Mouse (Mus musculus): ENCODE measurements around the gene Fahd1.

DNA sequence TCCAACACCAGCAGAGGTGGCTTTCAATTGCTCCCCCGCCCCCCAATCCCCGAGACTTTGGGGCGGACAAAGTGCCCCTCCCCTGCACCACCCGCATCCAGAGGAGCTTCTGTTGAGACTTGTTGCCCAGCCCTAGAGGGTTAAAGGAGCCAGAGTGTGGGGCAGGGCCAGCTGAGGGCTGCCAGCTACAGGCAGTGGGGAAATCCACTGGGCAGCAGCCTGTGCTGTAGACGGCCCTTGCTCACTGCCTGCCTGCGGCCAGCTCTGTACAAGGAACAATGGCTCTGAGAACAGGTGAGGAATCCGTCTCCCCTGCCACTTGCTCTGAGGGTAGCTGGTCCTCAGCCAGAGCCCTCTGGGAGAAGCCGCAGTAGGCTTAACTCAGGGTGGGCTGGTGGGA is 28.4 kb upstream of the Fahd1 start:
- TF ChIP-seq MAX (IDR thresholded peaks at IDR 0.05): no peak
- no peak for TF ChIP-seq CEBPB (IDR thresholded peaks at IDR 0.05; ENCODE audit: low read depth)
